Mouse (Mus musculus) neural tube, embryonic 15.5 days (tissue): ENCODE measurements around the gene Zc3h6. TPM values are rescaled to one million over a fixed set of nuclear protein-coding genes. Genes with fewer than 3 reads are reported as not detected.
"Not testable (repeated sequence)": the region's sequence is repeated elsewhere in the genome, so short reads cannot be mapped to it uniquely, and the experiment has no call there.

ENCODE experiments used
- ATAC-seq: fragments of 200-750 bp; cut with Nextera tagmentation; 2 replicates; pipeline ENCODE4 v1.8.0; 2017; ENCODE audit warnings: mild to moderate bottlenecking, moderate TSS enrichment, moderate library complexity; ENCODE audit not compliant: low FRiP score
- H3K27ac ChIP-seq: fragments of 300-500 bp; sonication (generic); replicated peaks from 2 replicates; pipeline ENCODE4 v1.5.1; 2015; ENCODE audit warnings: mild to moderate bottlenecking, inconsistent platforms
- H3K27me3 ChIP-seq: fragments of 300-500 bp; sonication (generic); replicated peaks from 2 replicates; pipeline ENCODE4 v1.6.1; 2015; ENCODE audit warnings: inconsistent platforms
- H3K36me3 ChIP-seq: fragments of 300-500 bp; sonication (generic); 2 replicates; pipeline ENCODE4 v1.6.1; 2015; ENCODE audit warnings: inconsistent platforms
- H3K4me1 ChIP-seq: fragments of 300-500 bp; sonication (generic); 2 replicates; pipeline ENCODE4 v1.6.1; 2015; ENCODE audit warnings: inconsistent platforms
- H3K4me2 ChIP-seq: fragments of 300-500 bp; sonication (generic); 2 replicates; pipeline ENCODE4 v1.6.1; 2015; ENCODE audit warnings: inconsistent platforms, mild to moderate bottlenecking, moderate library complexity
- H3K4me3 ChIP-seq: fragments of 300-500 bp; sonication (generic); replicated peaks from 2 replicates; pipeline ENCODE4 v1.5.1; 2015; ENCODE audit warnings: mild to moderate bottlenecking, inconsistent platforms
- H3K9ac ChIP-seq: fragments of 300-500 bp; sonication (generic); replicated peaks from 2 replicates; pipeline ENCODE4 v1.6.1; 2015; ENCODE audit warnings: mild to moderate bottlenecking, inconsistent platforms
- H3K9me3 ChIP-seq: fragments of 300-500 bp; sonication (generic); replicated peaks from 2 replicates; pipeline ENCODE4 v1.6.1; 2016; ENCODE audit warnings: inconsistent platforms
- WGBS: fragments of 180-500 bp; shearing (Covaris S2); methylation state at CpG from one replicate; pipeline ENCODE4 v1.1.7; 2015; ENCODE audit warnings: mixed read lengths; 5-methylcytosine and 5-hydroxymethylcytosine counted together
- polyA plus RNA-seq: library from polyadenylated mRNA; unstranded; fragments of >200 nt; fragmentation: Nextera tagmentation; extraction: Ambion mirVana; gene quantifications from 2 replicates; pipeline ENCODE4 v1.2.1, GENCODE M21; 2015

Gene Zc3h6
- polyA plus RNA-seq, 1 experiment from 2014 or later, result 3.7 TPM

DNA sequence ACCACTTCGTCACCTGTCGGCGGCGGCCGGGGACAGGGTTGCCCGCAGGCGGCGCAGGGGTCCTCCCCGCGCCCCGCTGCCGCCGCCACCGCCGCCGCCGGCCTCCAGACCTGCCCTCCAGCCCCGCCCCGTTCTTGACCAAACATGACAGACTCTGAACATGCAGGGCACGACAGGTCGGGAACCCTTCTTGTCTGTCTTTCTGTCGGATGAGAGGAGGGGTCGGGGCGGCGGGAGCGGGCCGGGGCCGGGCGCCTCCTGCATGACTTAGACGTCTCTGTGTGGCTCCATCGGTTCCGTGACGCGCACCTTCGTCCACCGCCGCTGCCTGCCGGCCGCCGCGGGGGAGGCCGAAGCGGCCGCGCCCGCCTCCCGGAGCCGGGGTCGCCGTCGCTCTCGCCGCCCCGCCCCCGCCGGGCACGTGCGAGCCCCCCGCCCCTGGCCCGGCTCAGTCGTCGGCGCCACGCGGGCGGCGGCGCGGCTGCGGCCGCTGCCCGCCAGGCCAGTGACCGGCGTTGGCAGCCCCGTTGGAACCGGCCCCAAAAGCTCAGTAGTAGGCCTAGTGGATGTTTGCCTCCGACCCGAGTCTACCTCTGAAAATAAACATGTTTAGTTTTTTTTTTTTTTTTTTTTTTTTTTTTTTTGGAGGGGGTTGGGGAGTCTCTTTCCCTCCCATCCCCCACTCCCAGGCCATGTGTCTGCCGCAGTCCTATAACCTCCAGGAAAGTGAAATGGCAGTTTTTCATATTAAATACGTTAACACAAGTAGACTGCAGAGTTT is 649 bp downstream of the Zc3h6 start, which contains the start of gene Gm10762:
TSS of gene Gm10762 (minus strand) at position 65 of the 781 bp plus-strand sequence.
- Histone ChIP-seq H3K36me3 (no peaks in the 10 kb centered on the region), H3K4me3 (peak within 1 kb of the TSS; percentile 63), H3K4me2 (peak within 1 kb of the TSS; percentile 57), H3K4me1 (peaks cover 17% of the 10 kb centered on the region), H3K27ac (peak within 1 kb of the TSS; percentile 100), H3K9me3 (no peaks in the 10 kb centered on the region), H3K9ac (peak within 1 kb of the TSS; percentile 91), H3K27me3 (no peaks in the 10 kb centered on the region)
- peak; percentile 77 for ATAC-seq
- WGBS, result under 1% methylated on average over 78 of the region's 80 CpGs

DNA sequence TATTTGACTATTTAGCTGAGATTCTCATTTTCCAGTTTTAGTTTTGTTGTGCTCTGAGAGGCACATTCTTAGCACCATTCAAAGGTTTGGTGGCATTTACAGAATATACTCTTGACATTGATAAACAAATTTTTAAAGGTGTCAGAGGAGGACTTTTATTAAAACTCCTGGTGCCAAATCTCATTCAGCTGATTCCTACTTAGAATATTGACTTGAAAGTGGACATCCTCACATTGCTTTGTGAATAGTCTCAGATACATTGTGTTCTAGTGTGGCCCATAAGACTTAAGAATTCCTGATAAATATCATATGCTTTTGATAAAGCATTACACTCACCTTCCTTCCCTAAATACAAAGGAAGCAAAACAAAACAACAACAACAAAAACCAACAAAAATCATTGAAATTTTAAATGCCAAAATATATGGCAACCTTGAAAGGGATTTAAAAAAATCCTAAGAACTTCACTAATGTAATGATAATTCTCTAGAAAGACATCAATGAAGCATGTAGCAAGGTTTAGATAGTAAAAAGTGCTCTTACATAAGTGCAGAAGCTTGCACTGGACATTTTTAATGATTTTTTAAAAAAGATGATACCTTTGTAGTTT is 1.4 kb downstream of the Zc3h6 start:
- Histone ChIP-seq H3K27me3 (no peaks in the 10 kb centered on the region), H3K9me3 (no peaks in the 10 kb centered on the region)
- no peak for ATAC-seq

DNA sequence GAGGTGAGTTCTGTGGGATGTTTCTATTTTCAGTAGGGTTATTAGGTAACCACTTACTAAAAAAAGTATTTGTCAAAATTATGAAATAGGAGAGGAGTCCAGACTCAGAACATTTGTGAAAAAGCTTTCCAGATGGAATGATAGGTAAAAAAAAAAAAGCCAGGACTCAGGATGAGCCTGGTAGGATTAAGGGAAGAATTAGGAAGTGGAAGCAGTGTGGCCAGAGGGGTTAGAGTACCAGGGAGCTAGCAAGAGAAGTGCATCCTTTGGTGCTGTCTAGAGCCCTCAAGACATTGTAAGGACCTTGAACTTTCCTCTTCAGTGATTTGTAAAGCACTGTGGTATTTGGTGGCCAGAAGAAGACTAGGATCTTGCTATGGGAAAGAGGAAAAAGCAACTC is 5.1 kb downstream of the Zc3h6 start:
- H3K36me3 ChIP-seq, result no peaks in the 10 kb centered on the region
- no peaks in the 10 kb centered on the region for H3K27me3 ChIP-seq
- H3K9me3 ChIP-seq, result no peaks in the 10 kb centered on the region
- no peak for ATAC-seq
- H3K9ac ChIP-seq, result no peak overlapping the region
- no peak overlapping the region for H3K4me2 ChIP-seq
- H3K4me3 ChIP-seq, result no peak overlapping the region
- peaks cover 5% of the 10 kb centered on the region; the same call in 1 of the 2 replicates for H3K4me1 ChIP-seq
- H3K27ac ChIP-seq, result no peak overlapping the region

More for the DNA sequence above, 1.4 kb downstream of the Zc3h6 start:
- no peaks in the 10 kb centered on the region for H3K36me3 ChIP-seq
- H3K4me1 ChIP-seq, result peaks cover 17% of the 10 kb centered on the region
- peak overlapping the region; percentile 63 for H3K4me3 ChIP-seq
- H3K9ac ChIP-seq, result peak overlapping the region; percentile 91
- peak overlapping the region; percentile 57 for H3K4me2 ChIP-seq
- peak overlapping the region; percentile 100 for H3K27ac ChIP-seq

DNA sequence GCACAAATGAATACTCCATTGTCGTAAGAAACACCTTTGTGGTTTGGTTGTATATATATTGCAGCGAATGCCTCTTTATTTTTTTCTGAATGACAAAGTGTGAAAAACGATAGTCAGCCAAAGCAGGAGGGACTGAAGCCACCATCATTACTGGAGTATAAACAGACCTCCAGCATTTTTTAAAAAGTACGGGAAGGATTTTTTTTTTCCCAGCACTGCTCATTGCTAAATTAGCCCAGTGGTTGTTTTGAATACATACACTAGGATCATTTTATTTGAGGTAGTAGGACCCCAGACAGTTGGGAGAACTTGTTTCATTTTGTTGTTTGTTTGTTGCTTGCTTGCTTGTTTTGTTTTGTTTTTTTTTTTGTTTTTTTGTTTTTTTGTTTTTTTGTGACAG is 8.4 kb downstream of the Zc3h6 start:
- Histone ChIP-seq H3K27ac (no peak overlapping the region), H3K4me3 (no peak overlapping the region), H3K9me3 (no peaks in the 10 kb centered on the region), H3K4me2 (no peak overlapping the region), H3K27me3 (no peaks in the 10 kb centered on the region), H3K9ac (no peak overlapping the region), H3K36me3 (no peaks in the 10 kb centered on the region), H3K4me1 (no peaks in the 10 kb centered on the region)
- 78% methylated on average over 4 of the region's 4 CpGs for WGBS
- no peak for ATAC-seq

DNA sequence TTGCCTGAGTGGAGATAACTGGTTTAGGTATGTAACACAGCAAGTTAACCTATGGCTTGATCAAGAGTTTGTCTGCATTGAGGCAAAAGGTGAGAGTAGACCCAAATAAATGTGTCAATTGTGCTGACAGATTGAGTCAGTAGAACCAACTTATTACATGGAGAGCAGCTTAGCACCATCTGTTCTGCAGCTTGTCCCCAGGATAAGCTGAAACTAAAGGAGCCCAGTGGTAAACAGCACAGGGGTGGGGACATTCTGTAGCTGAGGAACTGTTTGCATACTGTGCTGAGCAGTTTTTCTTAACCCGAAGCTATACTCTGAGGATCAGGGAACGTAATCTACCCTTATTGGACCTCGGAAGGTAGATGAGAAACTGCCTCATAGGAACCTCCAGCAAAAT is 17.5 kb downstream of the Zc3h6 start:
- Histone ChIP-seq H3K36me3 (no peaks in the 10 kb centered on the region), H3K27ac (no peak overlapping the region), H3K9me3 (no peaks in the 10 kb centered on the region), H3K4me1 (no peaks in the 10 kb centered on the region), H3K4me2 (no peak overlapping the region), H3K4me3 (no peak overlapping the region), H3K27me3 (no peaks in the 10 kb centered on the region), H3K9ac (no peak overlapping the region)
- WGBS, result 91% methylated on average over 3 of the region's 3 CpGs
- no peak for ATAC-seq

DNA sequence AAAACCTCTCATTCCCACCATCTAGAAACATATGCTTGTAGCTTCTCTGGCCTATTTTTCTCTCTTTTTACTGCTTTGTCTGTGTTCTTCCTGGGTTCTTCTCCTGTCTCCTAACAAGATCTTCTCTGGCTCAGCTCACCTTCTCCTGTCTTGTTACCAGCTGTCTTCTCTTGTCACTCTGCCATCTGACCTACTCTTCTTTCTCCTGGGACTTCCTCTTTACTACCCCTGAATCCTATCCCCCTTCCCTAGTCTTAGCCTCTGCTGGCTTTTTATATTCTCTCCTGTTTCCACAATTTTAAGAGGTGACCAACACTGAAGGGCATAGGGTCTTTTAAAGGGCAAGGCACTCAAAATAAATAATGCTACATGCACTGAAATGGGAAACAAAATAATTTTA is 37.7 kb downstream of the Zc3h6 start:
- Histone ChIP-seq H3K27ac (no peak overlapping the region), H3K4me1 (no peaks in the 10 kb centered on the region), H3K4me3 (no peak overlapping the region), H3K27me3 (no peaks in the 10 kb centered on the region), H3K9me3 (no peaks in the 10 kb centered on the region), H3K9ac (no peak overlapping the region), H3K4me2 (no peak overlapping the region), H3K36me3 (no peaks in the 10 kb centered on the region)
- no peak for ATAC-seq

DNA sequence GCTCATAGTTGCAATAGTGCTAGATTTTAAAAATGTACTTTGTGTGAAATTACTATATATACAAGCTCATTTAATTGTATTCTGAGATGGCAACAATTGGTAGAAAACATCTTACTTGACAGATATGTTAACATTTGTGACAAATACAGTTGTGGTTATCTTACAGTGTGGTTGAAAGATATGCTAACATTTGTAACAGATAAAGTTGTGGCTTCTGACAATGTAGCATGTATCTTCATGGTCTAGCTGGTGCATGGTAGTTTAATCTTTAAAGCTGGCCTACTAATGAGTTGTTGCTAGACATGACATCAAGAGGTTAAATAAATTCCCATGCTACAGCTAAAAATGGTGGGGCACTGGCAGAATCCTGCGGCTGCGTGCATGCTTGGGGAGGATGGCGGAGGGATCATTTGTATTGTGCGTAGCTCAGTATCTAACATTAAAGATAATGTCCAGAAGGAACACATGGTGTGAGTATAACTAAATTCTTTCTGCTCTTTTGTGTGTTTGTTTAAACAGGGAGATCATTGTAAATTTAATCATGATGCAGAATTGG is 39.1 kb downstream of the Zc3h6 start:
- H3K4me1 ChIP-seq, result no peaks in the 10 kb centered on the region
- WGBS, result 74% methylated on average over 4 of the region's 4 CpGs
- H3K36me3 ChIP-seq, result no peaks in the 10 kb centered on the region
- ATAC-seq, result no peak
- H3K9ac ChIP-seq, result no peak overlapping the region
- no peaks in the 10 kb centered on the region for H3K9me3 ChIP-seq
- no peak overlapping the region for H3K4me2 ChIP-seq
- no peak overlapping the region for H3K4me3 ChIP-seq
- H3K27me3 ChIP-seq, result no peaks in the 10 kb centered on the region
- H3K27ac ChIP-seq, result no peak overlapping the region

DNA sequence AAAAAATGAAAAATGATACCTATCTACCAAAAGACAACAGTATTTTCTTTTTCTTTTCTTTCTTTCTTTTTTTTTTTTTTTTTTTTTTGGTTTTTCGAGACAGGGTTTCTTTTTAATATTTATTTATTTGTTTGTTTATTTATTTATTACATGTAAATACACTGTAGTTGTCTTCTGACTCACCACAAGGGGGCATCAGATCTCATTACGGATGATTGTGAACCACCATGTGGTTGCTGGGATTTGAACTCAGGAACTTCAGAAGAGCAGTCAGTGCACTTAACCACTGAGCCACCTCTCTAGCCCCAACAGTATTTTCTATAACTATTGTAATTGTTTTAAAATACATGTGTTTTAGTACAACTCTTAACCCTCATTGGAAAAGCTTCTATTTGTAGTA is 41.7 kb downstream of the Zc3h6 start:
- H3K36me3 ChIP-seq, H3K9ac ChIP-seq, H3K4me3 ChIP-seq, H3K4me2 ChIP-seq, ATAC-seq, H3K27me3 ChIP-seq, H3K4me1 ChIP-seq, H3K27ac ChIP-seq, H3K9me3 ChIP-seq: not testable (repeated sequence)
- WGBS, result 73% methylated on average over 2 of the region's 2 CpGs

DNA sequence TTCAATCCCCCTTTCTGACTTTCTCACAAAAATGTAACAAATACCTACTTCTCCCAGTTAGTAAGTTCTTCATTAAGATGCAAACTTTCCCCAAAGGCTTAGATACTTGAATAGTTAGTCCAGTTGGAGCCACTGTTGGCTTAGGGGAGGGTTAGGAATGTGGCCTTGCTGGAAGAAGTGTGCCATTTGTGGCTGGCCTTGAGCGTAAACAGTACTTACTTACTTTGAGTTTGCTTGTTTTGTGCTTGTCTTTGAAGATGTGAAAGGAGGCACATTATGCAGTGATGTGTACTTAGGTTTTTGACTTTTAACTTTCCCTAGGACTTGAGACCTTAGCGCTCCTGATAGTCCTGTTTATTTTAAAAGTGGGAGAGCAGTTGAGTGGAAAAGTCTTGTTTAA is 52.9 kb downstream of the Zc3h6 start:
- Histone ChIP-seq H3K4me1 (no peaks in the 10 kb centered on the region), H3K9ac (no peak overlapping the region), H3K4me3 (no peak overlapping the region), H3K9me3 (no peaks in the 10 kb centered on the region), H3K27ac (no peak overlapping the region), H3K4me2 (no peak overlapping the region), H3K36me3 (peaks cover 17% of the 10 kb centered on the region), H3K27me3 (no peaks in the 10 kb centered on the region)
- 88% methylated on average over 2 of the region's 2 CpGs for WGBS
- ATAC-seq, result no peak

DNA sequence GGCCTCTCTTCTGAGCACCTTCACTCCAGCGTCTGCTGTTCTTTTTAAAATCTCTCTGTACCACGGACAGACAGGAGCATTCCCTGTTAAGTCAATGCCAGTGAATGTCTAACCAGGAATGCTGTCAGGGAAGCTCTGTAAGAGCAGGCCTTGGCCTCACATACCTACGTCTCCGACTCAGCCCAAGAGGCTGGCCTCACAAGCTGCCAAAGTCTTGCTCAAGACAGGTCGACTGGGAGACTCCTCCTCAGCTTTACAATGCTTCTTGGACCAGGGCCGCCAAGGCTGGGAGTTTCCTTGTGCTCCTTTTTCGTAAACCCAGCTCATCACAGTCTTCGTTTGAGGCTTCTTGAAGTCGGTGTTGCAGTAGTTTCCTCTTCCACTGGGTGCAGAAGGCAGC is 57.6 kb downstream of the Zc3h6 start:
- Histone ChIP-seq H3K9me3 (no peaks in the 10 kb centered on the region), H3K4me1 (no peaks in the 10 kb centered on the region), H3K9ac (no peak overlapping the region), H3K27me3 (no peaks in the 10 kb centered on the region), H3K4me2 (no peak overlapping the region), H3K4me3 (no peak overlapping the region), H3K27ac (no peak overlapping the region), H3K36me3 (peaks cover 4% of the 10 kb centered on the region; the same call in 1 of the 2 replicates)
- WGBS, result 84% methylated on average over 9 of the region's 9 CpGs
- no peak for ATAC-seq

DNA sequence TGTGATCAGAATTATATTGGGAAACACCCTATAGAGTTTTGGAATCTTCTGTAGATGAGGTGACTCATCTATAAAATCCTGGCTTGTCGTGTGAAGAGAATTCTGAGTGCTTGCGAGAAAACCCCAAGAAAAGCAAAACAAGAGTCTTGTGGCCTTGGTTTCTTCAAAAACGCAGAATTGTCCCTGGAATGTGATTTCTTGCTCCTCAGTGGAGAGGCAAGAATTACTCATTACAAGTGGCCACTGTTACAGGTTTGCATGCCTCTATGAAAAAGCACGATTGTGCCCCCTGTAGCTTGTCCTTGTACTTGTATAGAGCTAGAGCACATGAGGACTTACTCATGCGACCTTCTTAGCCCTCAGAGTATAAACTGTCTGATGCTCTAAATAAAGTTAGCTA is 68.2 kb downstream of the Zc3h6 start:
- Histone ChIP-seq H3K4me2 (no peak overlapping the region), H3K36me3 (no peaks in the 10 kb centered on the region), H3K4me1 (peaks cover 14% of the 10 kb centered on the region), H3K4me3 (no peak overlapping the region), H3K9ac (no peak overlapping the region), H3K27ac (no peak overlapping the region), H3K27me3 (peaks cover 16% of the 10 kb centered on the region; the same call in 1 of the 2 replicates), H3K9me3 (no peaks in the 10 kb centered on the region)
- WGBS, result 88% methylated on average over 5 of the region's 5 CpGs
- no peak for ATAC-seq

DNA sequence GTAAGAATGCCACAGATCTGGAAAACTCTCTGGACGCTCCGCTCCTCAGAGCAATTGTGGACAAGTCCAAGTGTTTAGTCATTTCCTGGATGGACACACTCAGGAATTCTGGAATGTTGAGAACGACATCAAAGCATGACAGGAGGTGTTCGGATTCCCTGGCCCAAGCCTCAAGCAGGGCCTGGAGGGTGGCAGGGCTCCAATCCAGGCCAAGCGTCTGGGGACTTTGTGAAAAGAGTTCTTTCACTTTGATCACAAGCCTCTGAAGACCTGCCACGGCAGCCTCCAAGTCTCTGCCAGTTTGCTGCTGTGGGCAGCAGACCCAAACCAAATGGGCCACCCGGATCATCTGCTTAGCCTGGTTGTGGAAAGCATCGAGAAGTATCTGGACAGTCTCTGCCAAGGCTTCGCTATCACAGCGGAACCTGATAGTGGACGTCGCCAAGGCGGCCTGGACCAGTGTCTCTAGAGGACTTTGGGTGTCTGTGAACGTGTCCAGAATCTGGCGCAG is 71.3 kb downstream of the Zc3h6 start:
- Histone ChIP-seq H3K4me1 (peaks cover 14% of the 10 kb centered on the region), H3K9me3 (no peaks in the 10 kb centered on the region), H3K27me3 (peaks cover 16% of the 10 kb centered on the region; the same call in 1 of the 2 replicates), H3K36me3 (no peaks in the 10 kb centered on the region), H3K27ac (0 out of 2 replicates have a peak overlapping the region, but pooled peaks have one; percentile 48), H3K4me2 (peak overlapping the region; percentile 98), H3K4me3 (peak overlapping the region; percentile 48), H3K9ac (peak overlapping the region; percentile 60)
- ATAC-seq, result no peak; the same call in 1 of the 2 replicates
- 35% methylated on average over 15 of the region's 15 CpGs for WGBS
